Mouse (Mus musculus) A20 (cell line): ENCODE data around the gene Tmem246.
"Not testable (repeated sequence)": the region's sequence is repeated elsewhere in the genome, so short reads cannot be mapped to it uniquely, and the experiment has no call there.

Experiments
- DNase-seq: peaks from one replicate; pipeline ENCODE4 v3.0.0-alpha.2; 2011; ENCODE audit warnings: low read depth, low spot score

Tmem246 gene

DNA sequence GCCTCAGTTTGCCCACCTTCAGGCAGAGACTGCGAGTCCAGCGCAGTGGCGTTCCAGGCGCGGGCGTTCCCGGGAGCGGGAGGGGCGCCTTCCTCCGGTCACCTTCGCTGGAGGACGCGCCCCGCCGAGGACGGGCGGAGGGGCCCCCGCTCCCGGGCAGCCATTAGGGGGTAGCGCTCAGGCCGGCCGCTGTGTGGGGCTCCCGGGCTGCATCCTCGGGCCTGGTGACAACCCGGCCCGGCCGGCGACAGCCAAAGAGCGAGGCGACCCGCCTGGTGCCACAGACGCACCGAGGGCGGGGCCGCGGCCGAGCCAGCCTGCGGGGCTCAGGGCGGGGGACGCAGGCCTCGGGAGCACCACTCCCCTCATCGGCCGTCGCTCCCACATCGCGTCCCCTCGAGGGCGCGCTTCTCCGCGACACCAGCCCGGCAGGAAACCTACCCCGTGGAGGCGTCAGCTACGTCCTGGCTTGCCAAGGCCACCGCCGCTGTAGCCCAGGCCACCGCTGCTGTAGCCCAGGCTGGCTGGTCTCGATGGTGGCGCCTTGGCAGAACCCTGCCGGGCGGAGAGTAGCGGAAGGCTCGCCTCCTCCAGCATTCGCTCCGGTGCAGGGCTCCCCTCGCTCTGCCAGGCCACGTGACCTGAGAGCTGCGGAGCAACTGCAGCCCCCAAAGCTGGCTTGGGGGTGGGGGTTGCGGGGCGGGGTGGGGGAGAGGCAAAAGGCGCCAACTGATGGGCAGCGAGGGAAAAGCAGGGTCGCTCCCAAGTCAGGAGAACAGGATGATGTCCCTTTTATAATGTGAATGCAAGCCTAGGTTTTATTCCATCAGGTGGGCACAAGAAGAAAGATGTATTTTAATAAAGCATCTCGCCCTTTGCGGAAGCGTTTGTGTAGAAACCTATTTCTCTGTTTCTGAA is at the start of gene Tmem246:
Tmem246 (minus strand) TSS at position 694 of the 918 bp plus-strand sequence.
- no peak for DNase-seq

GRCm38 (mm10) chr4:49639913-49640312 is 42.2 kb upstream of the Tmem246 start:
- no peak for DNase-seq

DNA sequence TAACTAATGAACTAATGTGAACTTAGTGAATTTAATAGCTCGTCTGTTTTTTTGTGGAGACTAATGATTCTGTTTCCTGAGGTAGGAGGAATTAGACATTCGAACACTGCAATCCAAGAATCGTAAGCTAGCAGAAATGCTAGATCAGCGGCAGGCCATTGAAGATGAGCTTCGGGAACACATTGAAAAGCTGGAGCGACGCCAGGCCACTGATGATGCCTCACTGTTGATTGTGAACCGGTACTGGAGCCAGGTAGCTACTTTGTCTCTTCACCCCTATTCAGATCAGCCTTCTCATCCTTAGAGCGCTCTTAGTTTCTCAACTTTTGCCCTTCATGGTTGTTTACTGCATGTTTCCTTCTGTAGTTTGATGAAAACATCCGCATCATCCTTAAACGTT is 40.1 kb upstream of the Tmem246 start:
- no peak for DNase-seq

GRCm38 (mm10) chr4:49632139-49632481 is 34.4 kb upstream of the Tmem246 start:
- no peak for DNase-seq

DNA sequence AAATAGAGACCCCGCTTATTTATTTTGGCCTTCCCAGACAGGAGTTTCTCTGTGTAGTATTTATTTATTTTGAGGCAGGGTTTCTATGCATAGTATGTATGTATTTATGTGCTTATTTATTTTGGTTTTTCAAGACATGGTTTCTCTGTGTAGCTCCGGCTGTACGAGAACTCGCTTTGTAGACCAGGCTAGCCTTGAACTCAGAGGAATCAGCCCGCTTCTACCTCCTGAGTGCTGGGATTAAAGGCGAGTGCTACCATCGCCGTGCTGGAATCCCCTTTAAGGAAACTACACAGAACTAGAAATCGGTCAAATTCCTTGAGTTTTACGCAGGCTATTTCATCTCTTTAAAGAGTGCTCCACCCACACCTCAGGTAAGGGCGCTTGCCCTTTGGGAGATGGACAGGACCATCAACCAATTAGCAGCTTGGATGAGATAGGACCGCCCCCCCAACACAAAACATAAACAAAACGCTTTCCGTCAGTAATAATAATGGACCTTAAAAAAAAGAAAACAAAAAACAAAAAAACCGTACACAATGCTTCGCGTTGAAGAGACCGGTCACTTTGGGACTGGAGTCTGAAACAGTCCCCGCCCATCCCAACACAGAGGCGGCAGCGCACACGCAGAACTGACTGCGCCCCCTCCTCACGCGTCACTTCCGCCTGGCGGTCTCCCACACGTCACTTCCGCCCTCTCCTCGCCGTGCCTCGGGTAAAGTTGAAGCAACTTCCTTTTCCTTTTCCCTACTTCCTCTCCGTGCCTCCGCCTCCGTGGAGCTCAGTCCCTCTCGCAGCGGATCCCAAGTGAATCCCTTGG is 33.9 kb upstream of the Tmem246 start, which contains the start of gene Rnf20:
Rnf20 (plus strand) TSS at position 688 of the 820 bp plus-strand sequence.
- DNase-seq = peak; percentile 95

DNA sequence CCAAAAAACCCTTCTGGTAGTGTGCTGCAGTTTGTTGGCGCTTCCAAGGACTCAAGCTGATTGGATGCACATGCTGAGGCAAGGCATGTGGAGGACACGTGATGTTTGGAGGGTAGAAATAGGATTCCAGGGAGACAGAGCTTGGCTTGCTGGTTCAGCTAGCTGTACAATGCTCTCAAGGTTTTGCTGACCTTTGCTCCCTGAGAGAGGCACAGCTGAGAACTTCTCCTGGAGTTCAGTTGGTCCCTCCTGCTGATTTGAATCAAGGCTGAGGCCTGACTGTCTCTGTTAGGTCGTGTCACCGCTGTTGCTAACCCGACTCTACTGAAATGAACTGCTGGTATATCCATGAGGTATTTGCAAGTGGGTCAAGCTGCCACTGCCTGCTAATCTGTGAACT is 31.3 kb upstream of the Tmem246 start:
- no peak for DNase-seq

- peak; percentile 70 for DNase-seq
Measured at GRCm38 (mm10) chr4:49626973-49627372, 29.3 kb upstream of the Tmem246 start.

GRCm38 (mm10) chr4:49624969-49625368 is 27.3 kb upstream of the Tmem246 start:
- DNase-seq = not testable (repeated sequence)

DNA sequence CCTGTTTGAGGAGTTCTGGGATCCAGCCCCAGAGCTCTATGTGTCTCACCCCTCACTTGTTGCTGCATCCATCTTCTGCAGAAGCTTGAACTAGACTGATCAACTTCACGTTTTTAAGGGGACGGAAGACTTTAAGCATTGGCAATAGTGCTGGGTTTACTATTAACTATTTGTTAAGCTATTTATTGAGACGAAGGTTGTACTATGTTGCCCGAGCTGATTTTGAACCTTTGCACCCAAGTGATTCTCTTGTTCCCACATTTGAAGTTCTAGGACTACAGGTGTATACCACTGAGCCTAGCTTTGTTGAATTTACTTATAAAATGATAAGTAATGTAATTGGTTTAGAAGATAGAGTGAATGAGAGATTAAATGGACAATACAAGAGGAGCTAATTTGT is 26.2 kb upstream of the Tmem246 start:
- DNase-seq = no peak

- no peak for DNase-seq
Measured at GRCm38 (mm10) chr4:49622272-49622671, 24.6 kb upstream of the Tmem246 start.

DNA sequence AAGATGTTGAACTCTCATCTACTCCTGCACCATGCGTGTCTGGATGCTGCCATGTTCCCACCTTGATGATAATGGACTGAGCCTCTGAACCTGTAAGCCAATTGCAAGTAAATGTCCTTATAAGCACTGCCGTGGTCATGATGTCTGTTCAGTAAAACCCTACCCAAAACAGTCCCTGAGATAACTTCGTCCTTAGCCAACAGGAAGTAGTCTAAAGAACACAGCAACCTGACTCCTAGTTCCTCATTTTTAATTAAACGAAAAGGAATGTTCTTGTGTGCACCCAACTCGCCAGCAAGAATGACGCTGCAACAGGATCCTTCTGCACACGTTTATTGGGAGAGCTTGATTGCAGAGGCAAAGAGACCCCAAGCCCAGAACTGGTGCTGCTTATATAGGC is 22.2 kb upstream of the Tmem246 start:
- peak; percentile 16 for DNase-seq

DNA sequence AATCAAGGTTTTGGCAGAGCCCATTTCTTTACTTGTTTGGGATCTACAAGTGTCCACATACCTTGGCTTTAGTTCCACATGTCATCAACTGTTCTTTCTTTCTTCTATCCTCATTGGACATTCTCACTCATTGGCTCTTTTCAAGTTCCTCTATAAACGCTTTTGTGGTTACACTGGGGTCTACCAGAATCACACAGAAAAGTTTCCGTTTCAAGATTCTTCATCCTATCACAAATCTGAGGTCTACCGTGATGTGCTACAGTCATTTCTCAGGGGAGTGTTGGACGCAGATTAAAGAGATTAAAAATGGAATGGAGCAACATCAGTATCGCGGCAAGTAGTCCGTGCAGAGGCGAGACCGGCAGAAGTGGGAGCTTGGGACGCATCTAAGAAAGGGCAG is 19.2 kb upstream of the Tmem246 start:
- DNase-seq = no peak

DNA sequence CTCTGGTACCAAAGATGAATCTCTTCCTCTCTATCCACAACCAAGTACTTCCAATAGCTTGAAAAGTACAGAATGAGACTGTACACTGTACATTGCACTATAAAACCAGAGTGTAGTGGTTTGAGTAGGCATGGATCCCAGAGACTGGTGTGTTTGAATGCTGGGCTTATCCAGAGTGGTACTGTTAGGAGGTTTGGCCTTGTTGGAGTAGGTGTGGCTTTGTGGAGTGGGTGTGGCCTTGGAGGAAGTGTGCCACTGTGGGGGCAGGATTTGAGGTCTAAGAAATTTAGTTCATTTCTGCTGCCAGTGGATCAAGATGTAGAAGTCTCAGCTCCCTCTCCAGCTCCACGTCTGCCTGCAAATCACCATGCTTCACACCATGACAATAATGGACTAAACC is 7.8 kb upstream of the Tmem246 start:
- DNase-seq = no peak

GRCm38 (mm10) chr4:49604616-49605015 is 6.9 kb upstream of the Tmem246 start:
- no peak for DNase-seq

GRCm38 (mm10) chr4:49604016-49604546 is 6.4 kb upstream of the Tmem246 start:
- DNase-seq = no peak

DNA sequence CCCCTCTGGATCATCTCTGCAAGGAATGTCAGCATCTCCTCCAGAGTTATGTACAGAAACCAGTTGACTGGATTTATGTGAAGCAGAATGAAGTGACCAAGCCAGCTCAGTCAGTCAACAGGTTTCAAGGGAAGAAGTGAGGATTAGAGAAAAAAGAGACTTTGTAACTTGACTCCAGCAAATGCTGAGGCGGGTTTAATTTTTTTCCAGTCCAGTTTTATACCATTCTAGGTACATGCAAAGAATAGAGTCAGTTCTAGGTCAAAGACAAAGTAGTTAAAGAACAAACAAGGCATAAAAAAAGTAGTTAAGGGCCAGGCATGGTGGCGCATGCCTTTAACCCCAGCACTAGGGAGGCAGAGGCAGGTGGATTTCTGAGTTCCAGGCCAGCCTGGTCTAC is 5.5 kb upstream of the Tmem246 start:
- no peak for DNase-seq

GRCm38 (mm10) chr4:49596846-49597182 is 862 bp downstream of the Tmem246 start:
- DNase-seq = no peak

DNA sequence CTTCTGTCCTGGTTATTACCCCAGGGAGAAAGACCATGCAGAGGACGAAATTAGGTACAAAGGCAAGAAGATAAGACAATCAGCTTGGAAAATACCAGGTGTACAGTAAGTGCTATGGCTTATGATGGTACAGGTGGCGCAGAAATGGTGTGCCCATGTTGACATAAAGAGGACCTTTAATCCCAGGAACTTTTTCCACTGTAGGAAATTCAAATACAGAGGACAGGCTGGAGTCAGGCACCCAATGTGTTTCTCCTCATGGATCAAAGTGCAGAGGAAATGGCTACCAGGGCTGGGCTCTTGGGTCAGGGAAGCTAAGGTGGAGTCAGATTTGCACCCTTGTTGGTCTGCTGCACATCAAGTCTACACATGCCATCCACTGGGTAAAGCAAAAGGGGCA is 7.5 kb downstream of the Tmem246 start:
- DNase-seq = no peak

- no peak for DNase-seq
Measured at GRCm38 (mm10) chr4:49586811-49587210, 10.9 kb downstream of the Tmem246 start.

- no peak for DNase-seq
Measured at GRCm38 (mm10) chr4:49585524-49586101, 12.1 kb downstream of the Tmem246 start.

DNA sequence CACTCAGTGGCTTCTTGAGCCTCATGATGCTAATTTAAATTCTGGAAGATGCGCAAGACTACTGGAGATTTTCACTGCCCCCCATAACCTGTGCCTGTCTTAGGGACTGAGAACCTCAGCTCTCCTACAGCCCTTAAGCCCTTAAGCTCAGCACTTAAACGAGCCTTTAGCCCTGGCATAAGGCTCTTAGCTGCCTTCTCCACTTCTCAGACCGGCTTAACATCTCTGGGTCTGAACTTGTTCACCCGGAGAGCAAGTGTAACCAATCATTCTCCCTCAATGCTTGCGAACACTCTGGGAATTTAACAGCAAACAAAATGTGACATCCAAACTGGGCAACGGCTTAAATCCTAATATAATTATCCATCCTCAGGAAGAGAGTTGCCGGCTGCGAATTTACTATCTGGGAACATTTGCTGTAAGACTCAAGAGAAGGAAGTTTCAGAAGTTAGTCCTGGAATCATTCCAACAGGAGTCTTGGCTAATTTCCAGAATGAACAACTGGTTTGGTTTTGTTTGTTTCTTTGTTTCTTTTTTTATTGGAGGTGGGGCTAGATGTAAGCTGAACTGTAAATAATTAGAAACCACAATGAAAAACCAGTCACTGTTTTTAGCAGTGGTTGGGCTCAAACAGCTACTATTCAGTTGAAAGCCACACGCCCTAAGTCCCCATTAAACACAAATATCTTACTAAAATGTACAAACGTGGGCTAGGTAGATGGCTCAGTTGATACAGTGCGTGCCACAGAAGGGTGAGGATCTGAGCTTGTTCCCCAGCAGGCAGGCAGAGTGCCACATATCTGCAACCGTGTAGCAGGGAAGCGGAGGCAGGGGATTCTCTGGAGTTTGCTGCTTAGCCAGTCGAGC is 13.5 kb downstream of the Tmem246 start:
- DNase-seq = no peak
